Comparison of ENCODE assay signal across 8 mouse cellular contexts in the genomic region with DNA sequence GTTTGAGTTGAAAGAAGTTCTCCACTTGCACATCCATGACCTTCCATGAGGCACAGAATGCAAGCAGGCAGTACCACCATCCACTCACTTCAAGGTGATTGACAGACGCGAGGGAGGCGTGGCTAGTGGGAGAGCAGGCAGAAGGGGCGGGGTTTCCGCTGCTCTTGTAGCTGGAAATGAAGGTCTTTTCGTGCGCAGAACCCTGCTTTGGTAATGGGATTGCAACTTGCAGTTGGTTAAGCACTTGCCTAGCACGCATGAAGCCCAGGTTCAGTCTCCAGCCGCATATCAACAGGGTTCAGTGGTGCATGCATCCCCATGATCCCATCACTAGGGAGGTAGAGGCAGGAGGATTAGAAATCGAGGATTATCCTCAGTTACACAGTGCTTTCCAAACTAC. TPM values are rescaled to one million over a fixed set of nuclear protein-coding genes. Genes with fewer than 3 reads are reported as not detected.
DNase-seq lines count a peak whose midpoint lies in the region; ATAC-seq and TF ChIP-seq lines count a peak whose summit lies in the region.

No protein-coding gene starts in this region.

- no peaks in the 10 kb centered on the region for H3K36me3 ChIP-seq in forebrain, embryonic 12.5 days (replicated peaks)
- no peaks in the 10 kb centered on the region for H3K36me3 ChIP-seq in liver, embryonic 14.5 days (replicated peaks; ENCODE audit: control insufficient read depth, insufficient read depth, low read depth)
- H3K36me3 ChIP-seq in neural tube, embryonic 12.5 days, result no peaks in the 10 kb centered on the region

- TF ChIP-seq CTCF in liver, embryonic 14.5 days (IDR thresholded peaks at IDR 0.05; ENCODE audit: low read depth), result no peak

- H3K9me3 ChIP-seq in forebrain, embryonic 12.5 days, result no peaks in the 10 kb centered on the region
- no peaks in the 10 kb centered on the region for H3K9me3 ChIP-seq in liver, embryonic 14.5 days (ENCODE audit: control insufficient read depth, low read length)
- H3K9me3 ChIP-seq in neural tube, embryonic 12.5 days, result no peaks in the 10 kb centered on the region

- no peak for TF ChIP-seq EP300 in liver, embryonic 14.5 days (IDR thresholded peaks at IDR 0.05; ENCODE audit: low read depth)

- H3K4me1 ChIP-seq in forebrain, embryonic 12.5 days, result peaks cover 22% of the 10 kb centered on the region
- H3K4me1 ChIP-seq in liver, embryonic 14.5 days (replicated peaks; ENCODE audit: control insufficient read depth in 2 of 2, insufficient read depth in 2 of 2, low read length in 1 of 2), result peaks cover 0 to 5% of the 10 kb centered on the region in 2 experiments; a peak in 2 of 4 replicates
- H3K4me1 ChIP-seq in neural tube, embryonic 12.5 days, result peaks cover 15% of the 10 kb centered on the region; the same call in 1 of the 2 replicates

- no peak overlapping the region for H3K9ac ChIP-seq in forebrain, embryonic 12.5 days
- peak overlapping the region; percentile 18 for H3K9ac ChIP-seq in liver, embryonic 14.5 days (replicated peaks)
- no peak overlapping the region for H3K9ac ChIP-seq in neural tube, embryonic 12.5 days

- WGBS in forebrain, embryonic 12.5 days, result 11% methylated on average over 10 of the region's 10 CpGs
- WGBS in liver, embryonic 14.5 days (ENCODE audit: insufficient replicate concordance), result 4% methylated on average over 10 of the region's 10 CpGs
- WGBS in neural tube, embryonic 12.5 days, result 11% methylated on average over 10 of the region's 10 CpGs

- DNase-seq in B cell, adult 2 months, result peak; percentile 63 to 68
- DNase-seq in R1 (ENCODE audit: low read depth, low spot score), result peak; percentile 72
- peak; percentile 56 for DNase-seq in induced T-regulatory cell, adult 2 months (ENCODE audit: low read depth)
- DNase-seq in liver, embryonic 14.5 days (ENCODE audit: low read depth in 3 of 3, low spot score in 3 of 3), result peak; percentile 29 to 48 (median 42)
- DNase-seq in MN1 (ENCODE audit: low spot score), result no peak
- DNase-seq in urinary bladder, postnatal 4 days (ENCODE audit: low spot score in 2 of 2), result no peak

- no peak overlapping the region for H3K27ac ChIP-seq in forebrain, embryonic 12.5 days
- H3K27ac ChIP-seq in liver, embryonic 14.5 days, result no peak overlapping the region
- H3K27ac ChIP-seq in neural tube, embryonic 12.5 days, result no peak overlapping the region

- H3K4me3 ChIP-seq in forebrain, embryonic 12.5 days (replicated peaks), result peak overlapping the region; percentile 31
- H3K4me3 ChIP-seq in liver, embryonic 14.5 days (ENCODE audit: insufficient read depth in 1 of 2, low read depth in 2 of 2, low read length in 2 of 2), result peak overlapping the region; percentile 44 to 67
- 0 out of 2 replicates have a peak overlapping the region, but pooled peaks have one; percentile 0 for H3K4me3 ChIP-seq in neural tube, embryonic 12.5 days

- H3K27me3 ChIP-seq in forebrain, embryonic 12.5 days, result no peaks in the 10 kb centered on the region
- H3K27me3 ChIP-seq in liver, embryonic 14.5 days (ENCODE audit: control insufficient read depth, insufficient read depth, low read length), result no peaks in the 10 kb centered on the region
- no peaks in the 10 kb centered on the region for H3K27me3 ChIP-seq in neural tube, embryonic 12.5 days (replicated peaks)

- peak overlapping the region; percentile 53 for H3K4me2 ChIP-seq in forebrain, embryonic 12.5 days
- peak overlapping the region; percentile 68 for H3K4me2 ChIP-seq in liver, embryonic 14.5 days (ENCODE audit: low read depth)
- peak overlapping the region; percentile 48 for H3K4me2 ChIP-seq in neural tube, embryonic 12.5 days (replicated peaks)

- ATAC-seq in forebrain, embryonic 12.5 days (ENCODE audit: low FRiP score), result peak; percentile 89
- ATAC-seq in liver, embryonic 14.5 days (ENCODE audit: insufficient read depth), result peak; percentile 66
- ATAC-seq in neural tube, embryonic 12.5 days (ENCODE audit: low FRiP score, low read depth), result peak; percentile 64; the same call in 1 of the 2 replicates

RNA-seq across cellular contexts. Expression of a gene that starts 25.5 kb away (rescaled TPM):
- polyA plus RNA-seq in forebrain, embryonic 12.5 days (2016; fragmentation: Nextera tagmentation; extraction: Ambion mirVana), result 3.8 and 4.8 TPM in 2 replicates
- polyA plus RNA-seq in liver, embryonic 14.5 days (2012; rRNA removed), result 0.74 and 1.2 TPM in 2 replicates
- polyA plus RNA-seq in liver, embryonic 14.5 days (2014; fragmentation: Nextera tagmentation; extraction: Ambion mirVana), result 1.8 and 2.0 TPM in 2 replicates
- polyA plus RNA-seq in neural tube, embryonic 12.5 days (2016; fragmentation: Nextera tagmentation; extraction: Ambion mirVana), result 3.8 and 4.1 TPM in 2 replicates

Comparison
In these comparisons a context has a peak if more than half of its experiments do, and no peak if none do; other contexts are left out.
1. DNase-seq: peak in B cell, adult 2 months (2 of 2), R1 (single experiment), induced T-regulatory cell, adult 2 months (single experiment) and liver, embryonic 14.5 days (3 of 3); none in MN1 (single experiment) and urinary bladder, postnatal 4 days (0 of 2).
2. H3K4me3 ChIP-seq: peak in every context shown above with its lines; median percentile 56 in liver, embryonic 14.5 days; 31 in forebrain, embryonic 12.5 days; 0 in neural tube, embryonic 12.5 days.
3. Peak in every context shown above with its lines, with median percentiles within 50 percentile points of each other: ATAC-seq and H3K4me2 ChIP-seq.